Mouse (Mus musculus): ENCODE measurements at regions not wholly inside any gene's neighbourhood (a gene's known extent, or its start where the extent isn't known, plus 50 kb on each side); places are given as distances from the start of the nearest gene placed in this dataset.

DNA sequence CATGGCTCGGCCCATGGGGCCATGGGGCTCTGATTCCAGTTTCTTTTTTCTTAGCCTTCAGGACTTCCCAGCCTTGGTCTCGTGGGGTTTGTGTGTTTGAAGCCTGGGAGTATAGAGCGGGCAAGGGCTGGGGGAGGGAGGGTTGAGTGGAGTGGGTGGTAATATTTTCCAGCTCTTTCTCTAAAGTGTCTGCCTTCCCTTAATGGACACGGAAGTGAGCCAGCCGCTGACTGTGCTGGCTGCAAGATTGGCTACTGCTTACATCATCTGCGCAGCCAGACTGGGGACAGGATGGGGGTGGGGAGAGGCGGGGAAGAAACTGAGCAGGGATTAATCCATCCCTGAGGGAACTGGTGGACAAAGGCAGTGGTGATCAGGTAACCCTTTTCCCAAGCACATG, 52.3 kb downstream of the Tnp1 start:
- no peak for DNase-seq

DNA sequence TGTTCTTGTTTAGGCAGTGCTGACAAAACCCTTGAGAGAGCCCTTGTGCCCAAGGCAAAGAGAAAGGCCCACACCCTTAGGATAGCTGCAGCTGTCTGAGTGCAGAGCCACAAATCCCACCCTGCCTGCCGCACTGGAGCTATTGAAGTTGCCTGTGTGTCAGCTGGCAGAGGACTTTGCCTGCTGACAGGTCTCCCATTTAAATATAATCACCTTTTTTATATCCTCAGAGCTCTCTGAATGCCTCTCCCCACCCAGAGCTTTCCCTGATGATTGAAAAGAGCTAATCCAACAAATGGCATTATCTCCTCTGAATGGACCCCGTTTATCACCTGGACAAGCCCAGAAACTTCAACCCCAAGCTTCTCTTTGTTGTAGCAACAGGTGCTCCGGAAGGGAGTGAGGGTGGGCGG, 55.5 kb downstream of the Tnp1 start:
- DNase-seq = no peak

- no peak for DNase-seq
These were observed 60.3 kb downstream of the Tnp1 start for GRCm38 (mm10) chr1:72955387-72955786.

DNA sequence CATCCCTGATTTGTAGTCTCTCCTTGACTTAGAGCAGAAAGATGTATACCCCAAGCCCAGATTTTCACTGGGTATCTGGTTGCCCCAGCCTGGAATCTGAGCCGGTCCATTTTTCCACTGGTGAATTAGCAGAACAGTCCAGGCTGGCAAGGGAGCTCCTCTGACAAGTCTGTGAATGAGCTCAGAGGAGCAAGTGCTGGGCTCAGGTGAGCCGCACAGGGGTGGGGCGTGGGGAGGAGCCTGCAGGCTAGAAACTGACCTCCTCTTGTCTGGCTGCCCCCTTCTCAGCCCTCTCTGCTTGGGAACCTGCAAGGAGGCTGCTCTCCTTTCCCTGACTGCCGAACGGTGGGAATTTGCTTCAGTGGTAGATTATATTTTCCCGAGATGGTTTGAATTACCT, 62.8 kb downstream of the Tnp1 start:
- no peak for DNase-seq

GRCm38 (mm10) chr1:72951802-72952201, 63.9 kb downstream of the Tnp1 start:
- DNase-seq = no peak

GRCm38 (mm10) chr1:72951365-72951764, 64.3 kb downstream of the Tnp1 start:
- no peak for DNase-seq

DNA sequence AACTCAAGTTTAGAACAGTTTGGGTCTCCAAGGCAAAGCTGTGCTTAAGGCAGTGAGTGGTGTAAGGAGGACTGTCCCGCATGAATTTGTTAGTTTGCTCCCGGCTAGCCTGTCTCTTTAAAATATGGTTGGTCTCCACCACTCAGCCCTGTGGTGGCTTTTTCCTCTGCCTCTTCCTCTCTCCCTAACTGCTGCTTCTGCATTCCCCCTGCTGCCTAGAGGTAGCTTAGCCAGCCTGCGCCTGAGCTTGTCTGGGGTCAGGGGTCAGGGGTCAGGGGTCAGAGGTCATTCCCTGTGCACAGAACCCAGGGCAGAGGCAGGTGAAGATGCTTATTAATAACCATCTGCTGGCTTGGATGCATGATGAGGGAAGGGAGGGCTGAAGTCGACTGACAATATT, 69.5 kb downstream of the Tnp1 start:
- DNase-seq = no peak

GRCm38 (mm10) chr1:72945750-72946102, 70.0 kb downstream of the Tnp1 start:
- DNase-seq = no peak

DNA sequence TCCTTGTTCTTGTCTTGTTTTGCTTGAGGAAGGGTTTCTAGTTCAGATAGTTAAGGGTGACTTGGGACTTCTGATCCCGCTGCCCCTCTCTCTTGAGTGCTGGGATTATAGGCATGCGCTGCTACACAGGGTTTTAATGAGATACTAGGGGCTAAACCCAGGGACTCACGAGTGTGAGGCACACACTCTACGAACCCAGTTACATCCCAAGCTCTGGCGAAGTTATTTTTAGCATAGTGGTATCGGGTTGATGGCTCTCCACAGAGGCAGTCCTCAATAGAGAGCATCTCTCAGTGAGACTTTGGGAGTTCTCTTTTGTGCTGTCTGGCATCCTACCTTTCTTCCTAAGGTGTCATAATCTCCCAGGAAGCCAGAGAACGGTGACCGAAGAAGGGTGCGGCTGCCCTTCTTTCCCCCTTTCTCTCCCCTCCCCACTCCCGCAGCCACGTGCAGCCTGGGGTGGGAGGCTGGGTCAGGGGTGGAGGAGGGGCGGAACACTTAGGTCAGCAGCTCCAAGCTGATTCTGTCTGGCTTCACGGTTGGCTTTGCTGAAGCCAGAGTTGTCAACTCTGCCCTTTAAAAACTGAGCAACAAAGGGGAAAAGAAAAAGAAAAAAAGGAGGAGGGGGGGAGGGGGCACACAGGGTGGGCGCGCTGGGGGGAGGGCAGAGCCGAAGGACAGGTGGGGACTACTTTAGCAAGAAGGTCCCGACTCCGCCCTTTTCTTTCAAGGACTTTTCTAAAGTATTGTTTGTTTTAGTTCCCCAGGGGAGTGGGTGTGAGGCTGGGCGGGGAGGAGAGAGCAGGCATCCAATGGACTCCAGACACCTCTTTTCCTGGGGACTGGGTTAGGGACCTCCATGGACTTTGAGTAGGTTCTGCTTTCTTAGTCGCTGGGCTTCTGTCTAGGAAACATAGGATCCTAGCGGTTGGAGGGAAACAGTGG, 70.4 kb upstream of the Igfbp5 start:
- DNase-seq = no peak

DNA sequence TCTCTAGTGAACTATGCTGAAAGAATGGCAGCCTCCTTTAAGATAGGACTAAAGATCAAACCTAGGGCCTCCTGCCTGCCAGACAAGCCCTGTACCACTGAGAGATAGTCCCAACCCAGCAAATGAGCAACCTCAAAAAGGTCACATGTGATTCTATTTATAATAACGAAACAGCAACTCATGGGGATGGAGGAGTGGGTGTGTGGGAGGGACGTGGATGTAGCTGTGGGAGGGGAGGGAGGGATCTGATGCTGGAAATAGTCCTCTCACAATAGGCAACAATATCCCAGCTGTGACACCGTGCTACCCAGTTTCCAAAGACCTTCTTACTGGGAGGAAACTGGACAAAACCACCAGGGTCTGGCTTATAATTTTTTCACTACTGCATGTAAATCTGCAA, 69.5 kb upstream of the Igfbp5 start:
- no peak for DNase-seq

- DNase-seq = no peak
These were observed 68.4 kb upstream of the Igfbp5 start for GRCm38 (mm10) chr1:72943082-72943481.

DNA sequence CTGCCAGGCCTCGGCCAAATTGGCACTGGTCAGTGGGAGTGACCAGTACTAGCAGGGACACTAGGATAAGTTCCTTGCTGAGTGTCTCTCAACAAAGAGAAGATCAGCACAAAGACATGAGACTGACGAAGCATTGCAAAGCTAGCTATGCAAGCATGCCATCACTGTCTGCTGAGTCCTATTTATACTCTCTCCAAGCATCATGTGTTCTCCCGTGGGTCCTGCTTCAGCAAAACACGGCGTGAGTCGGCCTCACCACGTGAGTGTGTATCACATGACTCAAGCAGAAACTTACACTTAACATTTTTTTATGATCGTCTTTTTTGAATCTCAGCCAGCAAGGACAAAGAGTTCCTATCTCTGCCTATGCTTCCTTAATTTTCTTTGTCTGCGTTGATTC, 67.7 kb upstream of the Igfbp5 start:
- no peak for DNase-seq

GRCm38 (mm10) chr1:72939948-72940347, 65.3 kb upstream of the Igfbp5 start:
- no peak for DNase-seq

DNA sequence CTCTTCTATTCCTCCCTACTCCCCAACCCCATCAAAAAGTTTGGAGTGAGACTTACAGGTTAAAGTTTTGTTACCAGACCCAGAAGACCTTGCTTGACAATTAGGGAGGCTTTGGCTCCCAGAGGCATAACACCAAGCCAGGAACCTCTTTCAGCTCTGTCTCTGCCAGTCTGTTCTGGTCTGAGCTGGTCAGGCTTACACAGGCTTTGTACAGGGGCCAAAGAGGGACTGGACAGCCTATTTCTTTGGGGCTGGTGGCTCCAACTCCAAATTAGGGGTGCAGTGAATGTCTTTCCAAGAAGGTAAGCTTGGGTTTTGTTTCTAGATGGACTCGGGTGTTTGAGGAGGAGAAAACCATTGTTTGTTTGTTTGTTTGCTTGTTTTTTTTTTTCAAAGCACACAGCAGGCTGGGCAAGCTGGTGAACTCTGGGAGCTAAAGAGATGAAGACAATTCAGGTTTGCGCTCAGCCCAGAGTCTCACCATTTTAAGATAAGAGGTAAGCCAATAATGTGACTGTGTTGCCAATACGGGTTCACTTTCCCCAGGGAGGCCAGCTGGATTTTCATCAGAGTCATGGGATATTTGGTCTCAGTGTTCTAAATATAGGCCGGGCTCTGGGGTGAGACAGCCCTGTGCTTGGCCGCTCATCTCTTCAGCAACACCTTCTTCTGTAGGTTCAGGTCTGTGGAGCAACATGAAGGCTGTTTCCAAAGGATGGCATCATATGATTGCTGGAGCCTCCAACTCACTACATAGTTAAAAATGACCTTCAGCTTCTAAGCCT, 62.2 kb upstream of the Igfbp5 start:
- peak; percentile 51 for DNase-seq

DNA sequence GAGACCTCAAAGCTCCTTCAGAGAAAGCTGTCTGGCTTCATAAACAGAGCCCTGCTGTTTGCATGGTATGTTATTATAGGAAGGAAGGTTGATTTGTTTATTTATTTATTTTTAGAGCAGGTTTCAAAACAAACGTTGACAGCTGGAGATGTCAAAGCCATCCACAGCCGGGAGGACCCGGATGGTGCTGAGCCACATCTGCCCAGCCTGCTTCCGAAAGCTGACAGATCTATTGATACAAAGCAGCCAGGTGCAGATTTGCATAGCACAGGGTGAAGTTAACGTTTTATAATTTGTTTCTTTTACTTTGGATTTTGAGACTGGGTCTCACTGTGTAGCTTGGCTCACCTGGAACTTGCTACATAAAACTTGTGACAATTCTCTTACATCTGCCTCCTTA, 61.5 kb upstream of the Igfbp5 start:
- no peak for DNase-seq

DNA sequence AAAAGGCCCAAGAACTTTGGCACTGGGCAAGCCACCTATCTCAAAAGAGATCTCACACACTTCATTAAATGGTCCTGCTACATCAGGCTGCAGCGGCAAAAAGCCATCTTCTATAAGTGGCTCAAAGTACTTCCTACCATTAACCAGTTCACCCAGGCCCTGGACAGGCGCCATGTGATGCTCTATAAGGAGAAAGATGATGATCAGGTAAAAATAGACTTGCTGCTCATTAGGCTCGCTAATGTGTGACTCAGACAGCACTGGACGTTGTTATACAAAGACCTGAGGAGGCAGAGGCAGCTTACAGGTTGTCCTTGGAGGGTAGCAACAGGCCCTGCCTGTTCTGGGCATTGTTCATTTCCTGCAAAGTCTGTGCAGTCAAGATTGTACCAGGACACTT, 60.4 kb upstream of the Igfbp5 start:
- DNase-seq = no peak

- DNase-seq = peak; percentile 53
These were observed 55.1 kb upstream of the Igfbp5 start for GRCm38 (mm10) chr1:72929774-72930173.

Measured in kidney, adult 18-20 months (tissue).